10 mouse cellular contexts compared by ENCODE assay signal in the genomic region with DNA sequence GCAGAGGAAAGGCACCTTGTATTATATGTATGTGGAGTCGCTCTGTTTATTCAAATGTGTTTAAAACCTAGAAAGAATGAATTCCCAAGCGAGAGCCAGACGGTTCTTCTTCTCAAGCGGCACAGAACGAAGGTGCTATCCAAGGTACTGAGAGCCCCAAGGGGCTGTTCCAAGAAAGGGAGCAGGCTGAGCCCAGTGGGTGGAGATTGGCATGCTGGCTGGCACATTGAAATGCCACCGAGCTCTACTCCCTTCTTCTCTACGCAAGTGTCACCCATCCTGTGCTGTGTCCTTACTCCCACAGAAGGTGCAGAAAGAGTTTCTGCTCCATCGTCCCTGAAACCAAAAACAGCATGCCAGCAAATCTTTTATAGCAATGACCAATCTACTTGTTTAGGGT.
DNase-seq lines count a peak whose midpoint lies in the region; ATAC-seq lines count a peak whose summit lies in the region.
"Had no signal": no experiment of that assay in that cellular context is flagged by ENCODE, and none has a peak within 500 bp of the region (broad histone marks: within the 10 kb centered on the region; RNA-seq: fewer than 3 reads in every experiment).

No protein-coding gene starts in this region.

- no peak overlapping the region for H3K9ac ChIP-seq in limb, embryonic 11.5 days (ENCODE audit: low read length)
- H3K9ac ChIP-seq: hindbrain, embryonic 15.5 days had no signal

- ATAC-seq in limb, embryonic 11.5 days (ENCODE audit: insufficient number of reproducible peaks, low FRiP score, low TSS enrichment, low read depth), result no peak
- ATAC-seq: activated CD4-positive, CD25-positive, alpha-beta regulatory T cell, adult 4 months had no signal

- H3K27ac ChIP-seq in limb, embryonic 11.5 days (replicated peaks; ENCODE audit: low read depth, low read length), result no peak overlapping the region
- H3K27ac ChIP-seq in limb, embryonic 10.5 days, result no peak overlapping the region
- H3K27ac ChIP-seq: hindbrain, embryonic 15.5 days had no signal

- no peaks in the 10 kb centered on the region for H3K9me3 ChIP-seq in limb, embryonic 11.5 days (ENCODE audit: control insufficient read depth, low read length)
- H3K9me3 ChIP-seq in limb, embryonic 10.5 days (replicated peaks), result no peaks in the 10 kb centered on the region
- H3K9me3 ChIP-seq: hindbrain, embryonic 15.5 days had no signal

- H3K4me3 ChIP-seq in limb, embryonic 11.5 days (ENCODE audit: low read depth, low read length), result no peak overlapping the region
- H3K4me3 ChIP-seq in limb, embryonic 10.5 days, result no peak overlapping the region
- H3K4me3 ChIP-seq: hindbrain, embryonic 15.5 days had no signal

- H3K27me3 ChIP-seq in limb, embryonic 11.5 days (ENCODE audit: control insufficient read depth, insufficient read depth, low read length), result no peaks in the 10 kb centered on the region
- no peaks in the 10 kb centered on the region for H3K27me3 ChIP-seq in limb, embryonic 10.5 days (ENCODE audit: low read depth, poor library complexity, severe bottlenecking)
- H3K27me3 ChIP-seq: hindbrain, embryonic 15.5 days had no signal

- 24% methylated on average over 8 of the region's 8 CpGs for WGBS in limb, embryonic 11.5 days
- 24% methylated on average over 8 of the region's 8 CpGs for WGBS in limb, embryonic 10.5 days

- H3K4me2 ChIP-seq in limb, embryonic 11.5 days (ENCODE audit: low read depth, severe bottlenecking), result no peak overlapping the region
- H3K4me2 ChIP-seq: hindbrain, embryonic 15.5 days had no signal

- no peaks in the 10 kb centered on the region for H3K4me1 ChIP-seq in limb, embryonic 11.5 days (ENCODE audit: control insufficient read depth, insufficient read depth, low read length)
- H3K4me1 ChIP-seq in limb, embryonic 10.5 days, result peaks cover 8% of the 10 kb centered on the region; the same call in 1 of the 2 replicates

- peak; percentile 23 to 30 for DNase-seq in cerebellum, postnatal 10 days
- DNase-seq in cerebellum, adult 11-12 months, result no peak
- peak; percentile 45 for DNase-seq in limb, embryonic 11.5 days (ENCODE audit: low spot score)
- no peak for DNase-seq in limb, embryonic 10.5 days (ENCODE audit: low spot score)
- peak; percentile 53 for DNase-seq in embryo, embryonic 11 days
- peak; percentile 64 for DNase-seq in right cerebral cortex, postnatal 25 days
- DNase-seq in thymus, postnatal 0 days (ENCODE audit: low spot score), result no peak
- DNase-seq in spleen, adult 18-20 months, result no peak

- H3K36me3 ChIP-seq in limb, embryonic 11.5 days (ENCODE audit: control insufficient read depth, insufficient read depth, low read length), result no peaks in the 10 kb centered on the region
- H3K36me3 ChIP-seq in limb, embryonic 10.5 days, result no peaks in the 10 kb centered on the region
- H3K36me3 ChIP-seq: hindbrain, embryonic 15.5 days had no signal

Comparison
In these comparisons a context has a peak if more than half of its experiments do, and no peak if none do; other contexts are left out.
1. DNase-seq: peak in cerebellum, postnatal 10 days (2 of 2), limb, embryonic 11.5 days (single experiment), embryo, embryonic 11 days (single experiment) and right cerebral cortex, postnatal 25 days (single experiment); none in cerebellum, adult 11-12 months (single experiment), limb, embryonic 10.5 days (single experiment), thymus, postnatal 0 days (single experiment) and spleen, adult 18-20 months (0 of 2).